Mouse (Mus musculus): ENCODE measurements around the gene Olfr111.
"Not testable (repeated sequence)": the region's sequence is repeated elsewhere in the genome, so short reads cannot be mapped to it uniquely, and the experiment has no call there.

DNA sequence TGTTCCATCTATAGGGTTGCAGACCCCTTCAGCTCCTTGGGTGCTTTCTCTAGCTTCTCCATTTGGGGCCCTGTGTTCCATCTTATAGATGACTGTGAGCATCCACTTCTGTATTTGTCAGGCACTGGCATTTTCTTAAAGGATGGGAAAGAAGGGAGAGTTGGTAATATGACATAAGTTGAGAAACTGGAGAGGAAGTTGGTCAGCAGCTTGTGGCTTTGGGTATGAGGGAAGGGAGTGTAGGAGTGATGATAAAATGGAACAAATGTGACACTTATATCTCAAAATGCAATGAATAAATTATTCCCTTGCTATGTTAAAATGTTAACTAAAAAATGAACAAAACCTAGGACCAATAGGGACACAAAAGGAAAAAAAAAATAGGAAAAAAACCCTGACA, 16.8 kb downstream of the Olfr111 start:
- TF ChIP-seq CTCF (IDR thresholded peaks at IDR 0.05; ENCODE audit: insufficient read depth, low read length); POLR2A (IDR thresholded peaks at IDR 0.05; ENCODE audit: borderline replicate concordance, extremely low read depth, low read depth, low read length): not testable (repeated sequence)
